Mouse (Mus musculus): ENCODE measurements around the gene Gabrd.

Gene Gabrd

GRCm38 (mm10) chr4:155343415-155344298, 54.3 kb downstream of the Gabrd start:
- DNase-seq (ENCODE audit: low spot score) = no peak

- no peak for DNase-seq (ENCODE audit: low spot score)
Observed at GRCm38 (mm10) chr4:155336284-155337050, 61.4 kb downstream of the Gabrd start.
